Mouse (Mus musculus) kidney, adult 2 months (tissue): ENCODE measurements around the gene Gpank1.

Source experiments
- CTCF ChIP-seq: fragments of 200-500 bp; conservative IDR thresholded peaks from 2 replicates; pipeline ENCODE4 v1.5.1; 2011; ENCODE audit warnings: low read depth, mild to moderate bottlenecking, control low read depth, low read length, moderate library complexity, mixed read lengths; ENCODE audit not compliant: insufficient read depth, insufficient read length
- POLR2A ChIP-seq: fragments of 200-500 bp; IDR thresholded peaks from one replicate; pipeline ENCODE4 v1.6.1; 2011; ENCODE audit warnings: low read depth, low read length, control low read depth

DNA sequence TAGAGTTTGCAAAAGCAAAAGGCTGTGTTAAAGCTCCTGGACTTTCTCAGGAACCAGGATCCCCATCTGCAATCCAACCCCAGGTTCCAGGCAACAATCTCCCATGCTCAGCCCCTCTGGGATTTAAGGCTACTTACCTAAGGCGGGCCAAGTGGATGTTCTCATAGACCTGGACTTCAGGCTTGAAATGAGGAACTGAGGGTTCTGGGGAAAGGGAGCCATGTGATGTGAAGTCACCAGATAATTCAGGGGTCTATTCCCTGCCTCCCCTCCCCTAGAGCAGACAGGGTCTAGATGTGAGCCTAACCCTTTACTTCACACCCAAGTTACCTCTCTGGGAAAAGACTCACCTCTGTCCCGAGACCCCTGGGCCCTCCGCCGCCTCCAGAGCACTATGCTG, 40.5 kb upstream of the Gpank1 start:
- TF ChIP-seq CTCF (no peak), POLR2A (no peak)
